Mouse (Mus musculus): ENCODE measurements around the gene Crocc2. TPM values are rescaled to one million over a fixed set of nuclear protein-coding genes. Genes with fewer than 3 reads are reported as not detected.
A peak's percentile ranks its signal among the peaks of the same experiment; 100 is the strongest.

Gene Crocc2
- total and polyA plus RNA-seq, 3 experiments = 0.09 to 0.35 TPM; not detected in 1

DNA sequence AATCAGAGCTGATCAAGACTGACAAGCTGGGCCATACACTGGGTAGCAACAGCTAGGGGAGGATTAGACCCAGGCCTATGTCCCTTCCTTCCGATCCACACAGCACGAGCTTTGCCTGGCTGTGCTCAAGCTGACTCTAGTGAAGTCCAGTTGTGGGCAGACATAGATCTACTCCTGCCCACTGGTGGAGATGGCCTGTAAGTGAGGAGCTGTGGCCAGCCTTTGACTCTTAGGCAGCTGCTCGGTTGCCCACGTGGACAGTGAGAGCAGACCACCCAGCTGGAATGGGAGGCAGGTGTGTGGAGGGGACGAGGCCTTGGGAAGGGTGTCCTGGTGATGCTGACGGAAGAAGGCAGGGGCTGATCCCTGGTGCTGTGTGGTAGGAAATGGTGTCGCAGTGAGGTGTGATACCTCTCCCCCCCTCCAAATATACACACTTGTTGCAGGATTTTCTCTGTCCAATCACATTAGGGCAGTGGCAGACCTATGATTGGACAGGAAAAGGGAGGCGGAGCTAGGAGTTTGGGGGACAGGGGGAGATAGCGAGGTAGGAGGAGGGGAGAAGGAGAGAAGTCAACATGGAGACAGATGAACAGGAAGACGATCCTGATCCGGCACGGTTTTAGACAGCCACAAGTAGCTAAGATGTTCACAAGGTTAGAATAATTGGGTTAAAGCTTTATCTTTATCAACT lies 37.9 kb downstream of the Crocc2 start:
- WGBS = 75% methylated on average over 12 of the region's 12 CpGs
- Histone ChIP-seq H3K79me2 (replicated peaks; ENCODE audit: control insufficient read depth, insufficient read depth, low read length) (no peaks in the 10 kb centered on the region), H3K27ac (no peak overlapping the region), H3K36me3 (ENCODE audit: control insufficient read depth, insufficient read depth, low read length) (no peaks in the 10 kb centered on the region), H3K9ac (ENCODE audit: low read depth, low read length) (no peak overlapping the region), H3K4me3 (no peak overlapping the region), H3K27me3 (ENCODE audit: control insufficient read depth, insufficient read depth, low read length) (no peaks in the 10 kb centered on the region), H3K4me1 (ENCODE audit: control insufficient read depth, insufficient read depth, low read length) (peaks cover 8% of the 10 kb centered on the region)
- no peak for DNase-seq
- intact Hi-C loops (cut with DNase I) = no loop called here
- TF ChIP-seq POLR2A (IDR thresholded peaks at IDR 0.05; ENCODE audit: insufficient read depth, low read depth, low read length) = no peak
- TF ChIP-seq CTCF (IDR thresholded peaks at IDR 0.05) = 0 out of 2 replicates have a peak, but pooled peaks have one; percentile 4
- no peak for TF ChIP-seq EP300 (IDR thresholded peaks at IDR 0.05; ENCODE audit: insufficient read depth, low read depth, low read length)

DNA sequence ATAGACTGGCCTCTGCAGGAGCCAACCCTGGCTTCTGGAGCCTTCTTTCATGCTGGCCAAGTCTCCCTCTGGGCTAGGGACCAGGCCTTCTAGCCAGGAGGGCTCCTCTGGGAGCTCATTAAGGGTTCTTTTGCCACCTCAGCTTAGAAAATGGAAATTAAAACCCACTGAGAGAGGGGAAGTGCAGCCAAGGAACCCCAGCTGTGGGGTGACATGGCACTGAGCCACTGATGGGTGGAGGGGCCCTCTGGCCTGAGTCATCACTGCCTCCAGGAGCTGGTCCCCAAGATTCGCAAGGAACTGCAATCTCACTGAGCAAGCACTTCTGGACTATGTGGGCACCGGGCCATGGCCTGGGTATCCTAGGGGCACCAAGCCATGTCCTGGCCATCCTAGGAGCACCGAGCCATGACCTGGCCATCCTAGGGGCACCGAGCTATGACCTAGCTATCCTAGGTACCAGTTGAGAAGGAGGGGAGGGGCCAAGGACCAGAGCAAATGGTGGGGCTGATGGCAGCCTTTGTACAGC lies 39.1 kb downstream of the Crocc2 start:
- no peaks in the 10 kb centered on the region for H3K27me3 ChIP-seq (ENCODE audit: control insufficient read depth, insufficient read depth, low read length)
- 92% methylated on average over 4 of the region's 4 CpGs for WGBS
- no peaks in the 10 kb centered on the region for H3K79me2 ChIP-seq (replicated peaks; ENCODE audit: control insufficient read depth, insufficient read depth, low read length)
- no peak for TF ChIP-seq CTCF (IDR thresholded peaks at IDR 0.05)
- TF ChIP-seq POLR2A (IDR thresholded peaks at IDR 0.05; ENCODE audit: insufficient read depth, low read depth, low read length) = no peak
- no peak overlapping the region for H3K9ac ChIP-seq (ENCODE audit: low read depth, low read length)
- H3K27ac ChIP-seq = no peak overlapping the region
- no peak overlapping the region for H3K4me3 ChIP-seq
- H3K4me1 ChIP-seq (ENCODE audit: control insufficient read depth, insufficient read depth, low read length) = peaks cover 10% of the 10 kb centered on the region
- peak in 1 of 2 experiments; percentile 18 for DNase-seq
- H3K36me3 ChIP-seq (ENCODE audit: control insufficient read depth, insufficient read depth, low read length) = no peaks in the 10 kb centered on the region
- intact Hi-C loops (cut with DNase I) = no loop called here

DNA sequence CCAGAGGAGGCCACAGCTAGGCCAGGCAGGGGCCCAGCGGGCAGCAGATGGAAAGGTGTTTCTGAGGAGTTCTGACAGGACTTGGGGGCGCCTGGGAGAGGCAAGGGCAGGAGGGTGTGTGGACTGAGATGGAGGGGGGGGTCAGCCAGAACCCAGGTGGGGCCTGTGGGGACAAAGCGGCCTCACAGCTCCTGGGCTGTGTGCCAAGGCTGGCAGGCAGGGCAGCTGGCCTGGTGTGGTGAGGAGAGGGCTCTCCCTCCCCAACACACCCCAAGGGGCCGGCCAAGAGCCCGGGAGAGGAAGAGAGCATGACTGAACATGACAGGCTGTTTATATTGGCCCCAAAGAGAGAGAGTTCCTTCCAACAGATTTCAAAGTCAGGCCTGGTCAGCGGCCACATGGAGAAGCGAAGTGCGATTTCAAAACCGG lies 41.7 kb downstream of the Crocc2 start:
- peaks cover 10% of the 10 kb centered on the region for H3K4me1 ChIP-seq (ENCODE audit: control insufficient read depth, insufficient read depth, low read length)
- 6% methylated on average over 9 of the region's 9 CpGs for WGBS

DNA sequence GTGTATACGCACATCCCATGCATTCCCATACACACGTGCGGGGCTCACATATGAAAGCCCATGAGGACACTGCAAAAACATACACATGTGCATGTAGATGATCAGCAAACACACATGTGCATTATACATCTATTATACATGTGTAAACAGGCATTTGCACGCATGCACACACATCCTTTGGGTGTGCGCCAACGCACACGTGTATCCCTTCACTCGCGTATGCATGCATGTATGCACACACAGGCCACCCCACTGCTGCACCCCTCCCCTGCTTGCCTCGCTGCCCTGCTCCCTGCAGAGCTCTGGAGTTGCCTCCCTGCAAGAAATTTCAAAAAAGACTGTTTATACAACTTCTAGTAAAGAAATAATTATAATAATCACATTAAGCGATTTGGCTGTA lies 42.5 kb downstream of the Crocc2 start:
- TF ChIP-seq EP300 (IDR thresholded peaks at IDR 0.05; ENCODE audit: insufficient read depth, low read depth, low read length) (no peak), POLR2A (IDR thresholded peaks at IDR 0.05; ENCODE audit: insufficient read depth, low read depth, low read length) (no peak), CTCF (IDR thresholded peaks at IDR 0.05) (no peak)
- DNase-seq = no peak
- Histone ChIP-seq H3K27me3 (ENCODE audit: control insufficient read depth, insufficient read depth, low read length) (no peaks in the 10 kb centered on the region), H3K4me3 (no peak overlapping the region), H3K9ac (ENCODE audit: low read depth, low read length) (no peak overlapping the region), H3K36me3 (ENCODE audit: control insufficient read depth, insufficient read depth, low read length) (no peaks in the 10 kb centered on the region), H3K79me2 (replicated peaks; ENCODE audit: control insufficient read depth, insufficient read depth, low read length) (no peaks in the 10 kb centered on the region), H3K4me1 (ENCODE audit: control insufficient read depth, insufficient read depth, low read length) (peaks cover 10% of the 10 kb centered on the region), H3K27ac (no peak overlapping the region)
- intact Hi-C loops (cut with DNase I) = loop anchor here (2.0 kb wide), 1 partner anchor 26 kb away; no protein-coding TSS in a partner anchor
- 74% methylated on average over 11 of the region's 11 CpGs for WGBS

More for the DNA sequence above, 41.7 kb downstream of the Crocc2 start:
- H3K27ac ChIP-seq = peak overlapping the region; percentile 20; the same call in 1 of the 2 replicates
- TF ChIP-seq EP300 (IDR thresholded peaks at IDR 0.05; ENCODE audit: insufficient read depth, low read depth, low read length) (peak; percentile 58; the same call in 1 of the 2 replicates), POLR2A (IDR thresholded peaks at IDR 0.05; ENCODE audit: insufficient read depth, low read depth, low read length) (no peak)
- DNase-seq = peak; percentile 81 to 88
- no peak overlapping the region for H3K4me3 ChIP-seq
- intact Hi-C loops (cut with DNase I) = loop anchor here (2.0 kb wide), 1 partner anchor 27 kb away; no protein-coding TSS in a partner anchor
- no peaks in the 10 kb centered on the region for H3K27me3 ChIP-seq (ENCODE audit: control insufficient read depth, insufficient read depth, low read length)
- H3K9ac ChIP-seq (ENCODE audit: low read depth, low read length) = no peak overlapping the region
- H3K36me3 ChIP-seq (ENCODE audit: control insufficient read depth, insufficient read depth, low read length) = no peaks in the 10 kb centered on the region
- no peaks in the 10 kb centered on the region for H3K79me2 ChIP-seq (replicated peaks; ENCODE audit: control insufficient read depth, insufficient read depth, low read length)

DNA sequence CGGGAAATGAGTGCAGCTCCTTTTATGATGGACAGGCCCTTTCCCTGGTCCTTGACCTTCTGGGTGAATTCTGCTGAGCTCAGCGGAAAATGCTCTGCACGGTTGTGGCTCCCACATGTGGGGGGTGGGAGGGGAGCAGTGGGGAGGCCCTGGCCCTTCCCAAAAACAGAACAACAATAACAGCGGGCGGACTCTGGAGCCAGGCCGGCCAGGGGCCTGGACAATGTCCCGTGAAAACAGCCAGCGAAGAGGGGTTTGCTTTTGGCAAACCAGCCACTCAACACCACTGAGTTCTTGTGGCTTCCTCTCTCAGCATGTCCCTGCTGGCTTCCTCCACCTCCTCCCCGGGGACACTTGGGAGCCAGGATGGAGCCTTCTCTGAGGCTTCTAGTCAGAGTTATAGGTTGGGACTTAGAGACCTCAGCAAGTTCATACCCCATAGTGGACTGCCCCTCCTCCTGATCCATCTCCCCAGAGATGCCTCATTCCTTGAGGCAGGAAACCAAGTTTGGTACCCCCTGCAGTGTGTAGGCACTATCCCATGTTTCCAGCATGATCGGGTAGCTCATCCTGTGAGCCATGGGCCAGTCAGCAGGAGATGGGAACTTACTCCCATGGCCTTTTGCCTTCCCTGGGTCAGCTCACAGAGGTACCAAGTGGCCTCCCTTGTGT lies 43.2 kb downstream of the Crocc2 start:
- peaks cover 10% of the 10 kb centered on the region for H3K4me1 ChIP-seq (ENCODE audit: control insufficient read depth, insufficient read depth, low read length)
- intact Hi-C loops (cut with DNase I) = loop anchor here (2.0 kb wide), 1 partner anchor 25 kb away; no protein-coding TSS in a partner anchor
- no peaks in the 10 kb centered on the region for H3K79me2 ChIP-seq (replicated peaks; ENCODE audit: control insufficient read depth, insufficient read depth, low read length)
- H3K27me3 ChIP-seq (ENCODE audit: control insufficient read depth, insufficient read depth, low read length) = no peaks in the 10 kb centered on the region
- H3K9ac ChIP-seq (ENCODE audit: low read depth, low read length) = no peak overlapping the region
- no peak overlapping the region; the same call in 1 of the 2 replicates for H3K27ac ChIP-seq
- no peak for TF ChIP-seq POLR2A (IDR thresholded peaks at IDR 0.05; ENCODE audit: insufficient read depth, low read depth, low read length)
- no peak for TF ChIP-seq CTCF (IDR thresholded peaks at IDR 0.05)
- DNase-seq = peak; percentile 61 to 64
- H3K36me3 ChIP-seq (ENCODE audit: control insufficient read depth, insufficient read depth, low read length) = no peaks in the 10 kb centered on the region
- 20% methylated on average over 10 of the region's 10 CpGs for WGBS
- H3K4me3 ChIP-seq = no peak overlapping the region

DNA sequence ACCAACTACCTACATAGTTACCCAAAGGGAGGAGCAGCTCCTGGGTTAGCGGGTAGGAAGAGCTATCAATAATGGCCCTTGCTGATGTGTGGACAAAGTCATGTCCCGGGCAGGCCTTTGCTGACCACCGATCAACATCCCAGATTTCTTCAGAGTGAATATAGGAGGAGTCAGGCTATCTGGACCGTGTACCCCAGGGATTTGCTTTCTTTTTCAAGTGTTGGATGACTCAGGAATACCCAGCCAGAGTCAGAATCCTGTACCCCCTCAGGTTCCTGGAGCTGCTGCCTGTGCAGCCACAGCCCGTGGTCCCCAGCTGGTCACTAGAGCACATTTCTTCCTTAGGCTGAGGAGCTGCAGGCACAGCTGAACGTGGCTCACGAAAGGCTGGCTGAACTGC lies 43.9 kb downstream of the Crocc2 start:
- 85% methylated on average over 7 of the region's 7 CpGs for WGBS
- Histone ChIP-seq H3K9ac (ENCODE audit: low read depth, low read length) (no peak overlapping the region), H3K4me3 (no peak overlapping the region), H3K27me3 (ENCODE audit: control insufficient read depth, insufficient read depth, low read length) (no peaks in the 10 kb centered on the region), H3K27ac (no peak overlapping the region), H3K4me1 (ENCODE audit: control insufficient read depth, insufficient read depth, low read length) (peaks cover 11% of the 10 kb centered on the region), H3K79me2 (replicated peaks; ENCODE audit: control insufficient read depth, insufficient read depth, low read length) (no peaks in the 10 kb centered on the region), H3K36me3 (ENCODE audit: control insufficient read depth, insufficient read depth, low read length) (no peaks in the 10 kb centered on the region)
- TF ChIP-seq EP300 (IDR thresholded peaks at IDR 0.05; ENCODE audit: insufficient read depth, low read depth, low read length) (no peak), CTCF (IDR thresholded peaks at IDR 0.05) (no peak), POLR2A (IDR thresholded peaks at IDR 0.05; ENCODE audit: insufficient read depth, low read depth, low read length) (no peak)
- no peak for DNase-seq
- intact Hi-C loops (cut with DNase I) = no loop called here

Data from heart, adult 2 months (tissue).